Mouse (Mus musculus): ENCODE results near the gene Gm11444.

Gm11444 gene

DNA sequence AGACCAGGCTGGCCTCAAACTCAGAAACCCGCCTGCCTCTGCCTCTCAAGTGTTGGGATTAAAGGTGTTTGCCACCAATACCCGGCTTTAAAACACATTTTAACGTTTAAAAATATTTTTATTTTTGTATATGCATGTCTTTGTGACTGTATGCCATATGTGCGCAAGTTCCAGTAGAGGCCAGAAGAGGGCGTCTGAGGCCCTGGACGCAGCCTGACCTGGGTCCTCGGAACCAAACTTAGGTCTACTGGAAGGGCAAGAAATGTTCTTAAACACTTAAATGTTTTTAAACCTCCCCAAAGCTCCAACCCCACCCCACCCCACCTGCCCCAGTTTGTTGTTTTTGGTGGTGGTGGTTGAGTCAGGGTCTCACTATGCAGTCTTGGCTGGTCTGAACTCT lies 14.2 kb upstream of the Gm11444 start:
- in situ Hi-C loops (cut with MboI, MseI): no loop called here

DNA sequence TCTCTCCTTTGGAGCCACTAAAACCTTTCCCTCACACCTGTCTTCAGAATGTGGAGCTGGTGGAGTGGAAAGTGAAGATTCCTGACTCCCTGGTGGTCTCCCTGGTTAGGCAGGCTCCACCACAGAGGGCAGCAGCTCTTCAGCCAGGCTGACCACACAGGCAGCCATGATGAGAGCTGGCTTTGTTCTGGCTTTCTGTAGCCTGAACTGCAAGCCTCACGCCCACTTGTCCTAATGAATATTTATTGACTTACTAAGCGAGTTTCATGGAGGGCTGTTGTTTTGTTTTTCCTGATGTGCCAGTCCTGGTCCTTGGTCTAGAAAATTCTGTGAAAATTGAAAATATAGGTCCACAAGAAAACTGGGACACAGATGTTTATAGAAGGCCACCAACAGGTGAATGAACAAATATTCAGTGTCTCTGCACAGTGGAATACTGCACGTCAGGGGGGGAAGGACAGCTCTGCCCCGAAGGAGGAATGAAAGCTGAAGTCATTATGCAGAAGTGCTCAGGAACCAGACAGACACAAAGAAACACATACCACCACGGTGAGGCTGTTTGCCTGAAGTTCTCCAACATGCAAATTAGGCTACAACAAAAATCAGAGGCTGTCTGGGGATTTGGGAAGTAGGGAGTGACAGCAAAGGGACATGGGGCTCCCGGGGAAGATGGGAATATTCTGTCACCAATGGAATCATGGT lies 8.0 kb upstream of the Gm11444 start:
- in situ Hi-C loops (cut with MboI, MseI): no loop called here

DNA sequence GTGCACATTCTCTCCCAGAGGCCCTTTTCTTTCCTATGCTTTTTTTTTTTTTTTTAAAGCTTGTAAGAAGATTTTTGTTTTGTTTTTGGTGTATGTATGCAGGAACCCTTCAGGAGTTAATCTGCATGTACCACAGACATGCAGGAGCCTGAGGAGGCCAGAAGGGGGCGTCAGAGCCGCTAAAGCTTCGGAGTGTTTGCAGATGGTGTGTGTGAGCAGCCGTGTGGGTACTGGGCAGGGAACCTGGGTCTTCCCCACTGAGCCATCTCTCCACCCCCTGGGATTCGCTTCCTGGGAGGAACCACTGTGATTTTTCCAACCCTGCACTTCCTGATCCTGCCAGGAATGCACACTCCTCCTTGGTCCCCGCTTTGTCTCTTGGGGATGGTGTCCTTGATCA lies 625 bp upstream of the Gm11444 start:
- in situ Hi-C loops (cut with MboI, MseI): loop anchor here (5.0 kb wide), 1 partner anchor 122 kb away; no protein-coding TSS in a partner anchor

DNA sequence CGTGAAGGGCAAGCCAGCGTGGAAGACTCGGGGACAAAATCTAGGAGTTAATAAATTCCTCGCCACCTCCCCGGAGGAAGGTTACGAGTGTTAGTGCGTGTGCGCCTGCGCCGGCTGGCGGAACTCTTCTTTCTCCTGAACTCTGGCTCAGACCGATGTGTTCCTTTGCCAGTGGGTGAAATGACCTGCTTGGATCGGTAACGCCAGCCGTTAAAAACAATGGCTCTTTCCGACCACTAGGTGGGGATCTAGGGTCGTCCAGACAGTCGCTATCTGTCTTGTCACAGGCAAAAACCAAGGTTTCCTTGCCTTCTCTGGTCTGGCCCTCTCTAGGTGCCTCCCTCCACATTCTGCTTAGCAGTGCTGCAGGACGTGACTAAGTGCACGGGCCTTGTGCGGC lies 1.1 kb downstream of the Gm11444 start:
- in situ Hi-C loops (cut with MboI, MseI): no loop called here

DNA sequence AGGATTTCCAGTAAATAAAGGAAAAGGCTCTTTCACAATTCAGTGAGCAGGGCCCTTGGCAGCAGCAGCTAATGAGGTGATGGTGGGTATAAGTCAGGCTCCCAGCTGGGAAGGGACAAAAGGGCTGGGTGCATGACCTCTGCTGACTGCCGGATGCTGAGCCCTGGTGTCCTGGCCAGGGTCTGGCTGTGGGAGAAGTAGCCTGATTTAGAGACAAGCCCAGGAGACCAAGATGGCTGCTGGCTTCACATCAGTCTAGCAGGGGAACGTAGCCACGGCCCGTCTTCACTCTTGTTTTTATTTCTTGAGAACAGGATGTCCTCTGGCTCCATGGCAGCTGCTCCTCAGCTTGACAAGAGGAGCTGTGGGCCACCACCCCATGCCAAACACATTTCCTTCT lies 3.6 kb downstream of the Gm11444 start:
- in situ Hi-C loops (cut with MboI, MseI): no loop called here

DNA sequence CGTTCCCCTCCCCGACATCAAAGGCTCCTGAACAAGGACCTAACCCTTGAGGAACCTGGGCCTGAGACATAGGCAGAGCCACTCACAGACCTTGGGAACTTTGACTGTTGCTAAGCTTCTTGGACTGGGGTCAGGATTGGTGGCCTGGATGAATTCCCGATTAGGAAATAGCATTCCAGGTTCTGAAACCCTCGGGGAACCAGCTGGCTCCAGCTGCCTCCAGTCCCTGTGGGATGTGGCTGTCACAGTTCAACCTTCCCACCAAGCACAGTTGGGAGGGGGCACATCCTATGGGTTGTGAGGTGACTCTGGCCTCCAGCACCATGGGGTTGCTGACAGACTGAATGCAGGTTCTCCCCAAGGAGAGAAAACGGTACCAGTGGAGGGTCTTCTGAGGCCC lies 4.2 kb downstream of the Gm11444 start:
- in situ Hi-C loops (cut with MboI, MseI): no loop called here

DNA sequence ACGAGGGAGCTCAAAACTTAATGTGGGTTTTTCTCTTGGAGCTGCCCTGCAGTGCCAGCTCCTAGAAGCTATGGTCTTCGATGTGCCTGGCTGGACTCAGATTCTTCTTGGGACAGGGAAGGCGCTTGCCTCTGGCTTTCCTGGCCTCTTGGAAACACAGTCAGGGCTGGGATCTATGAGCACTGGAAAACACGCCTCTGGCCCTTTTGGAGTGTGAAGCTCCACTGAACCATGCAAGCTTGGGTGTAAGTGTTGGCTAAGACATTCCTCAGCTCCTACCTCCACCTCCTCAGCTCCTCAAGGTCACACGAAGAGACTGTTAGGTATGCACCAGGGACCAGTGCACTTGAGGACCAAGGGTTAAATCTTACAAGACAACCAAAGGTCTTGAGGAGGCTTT lies 5.2 kb downstream of the Gm11444 start:
- in situ Hi-C loops (cut with MboI, MseI): loop anchor here (5.0 kb wide), 1 partner anchor 82 kb away; no protein-coding TSS in a partner anchor

DNA sequence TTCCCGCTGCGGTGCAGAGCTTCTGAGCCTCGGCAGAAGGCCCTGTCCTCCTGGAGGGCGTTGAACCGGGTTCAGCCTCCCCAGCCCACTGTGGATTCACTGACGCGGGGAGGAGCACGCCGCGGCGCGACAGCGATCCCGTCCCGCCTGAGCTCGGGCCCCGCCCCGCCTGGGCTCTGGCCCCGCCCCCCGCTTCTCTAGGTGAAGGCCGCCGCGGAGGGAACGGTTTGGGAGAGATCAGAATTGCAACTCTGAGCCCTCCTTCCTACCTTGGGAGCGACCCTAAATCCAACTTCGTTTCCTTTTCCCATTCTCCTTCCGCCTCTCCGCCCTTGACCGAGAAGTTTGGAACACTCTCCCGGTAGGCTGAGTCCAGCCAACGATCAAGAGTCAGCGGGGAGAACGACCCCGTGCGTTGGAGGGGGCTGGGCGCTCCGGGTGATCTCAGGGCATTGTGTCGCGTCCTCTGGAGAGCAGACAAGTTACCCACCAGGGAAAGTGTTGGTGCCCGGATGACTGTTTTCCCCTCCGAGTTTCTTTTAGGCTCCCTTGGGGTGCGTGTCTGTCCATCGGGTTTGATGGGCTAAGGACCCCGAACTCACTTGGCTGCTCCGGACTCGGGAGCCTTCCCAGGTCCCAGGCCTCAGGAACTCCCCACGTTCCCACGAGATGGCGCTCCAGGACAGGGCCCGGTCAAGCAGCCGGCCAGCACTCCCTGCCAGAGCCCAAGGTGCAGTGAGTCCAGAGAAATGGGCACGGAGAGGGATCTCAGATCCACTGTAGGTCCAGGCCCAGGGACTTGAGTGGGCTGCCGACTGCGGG lies 5.8 kb downstream of the Gm11444 start:
- in situ Hi-C loops (cut with MboI, MseI): loop anchor here (5.0 kb wide), 1 partner anchor 83 kb away; no protein-coding TSS in a partner anchor

DNA sequence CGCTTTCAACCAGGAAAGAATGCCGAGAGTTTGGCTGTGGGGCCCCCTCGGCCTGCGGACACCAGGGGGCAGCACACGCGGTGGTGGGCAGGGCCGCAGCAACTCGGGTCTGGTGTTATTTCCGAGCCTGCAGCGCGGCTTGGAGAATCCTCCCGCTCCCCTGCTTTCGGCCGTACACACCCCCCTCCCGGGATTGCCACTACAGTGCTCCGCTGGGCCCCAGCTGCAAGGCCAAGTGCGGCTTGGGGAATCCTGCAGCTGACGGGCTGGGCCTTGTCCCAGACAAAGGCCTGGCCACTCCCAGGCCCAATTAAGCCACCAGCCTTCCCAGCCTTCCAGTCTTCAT lies 6.8 kb downstream of the Gm11444 start:
- in situ Hi-C loops (cut with MboI, MseI): loop anchor here (5.0 kb wide), 1 partner anchor 84 kb away; no protein-coding TSS in a partner anchor

DNA sequence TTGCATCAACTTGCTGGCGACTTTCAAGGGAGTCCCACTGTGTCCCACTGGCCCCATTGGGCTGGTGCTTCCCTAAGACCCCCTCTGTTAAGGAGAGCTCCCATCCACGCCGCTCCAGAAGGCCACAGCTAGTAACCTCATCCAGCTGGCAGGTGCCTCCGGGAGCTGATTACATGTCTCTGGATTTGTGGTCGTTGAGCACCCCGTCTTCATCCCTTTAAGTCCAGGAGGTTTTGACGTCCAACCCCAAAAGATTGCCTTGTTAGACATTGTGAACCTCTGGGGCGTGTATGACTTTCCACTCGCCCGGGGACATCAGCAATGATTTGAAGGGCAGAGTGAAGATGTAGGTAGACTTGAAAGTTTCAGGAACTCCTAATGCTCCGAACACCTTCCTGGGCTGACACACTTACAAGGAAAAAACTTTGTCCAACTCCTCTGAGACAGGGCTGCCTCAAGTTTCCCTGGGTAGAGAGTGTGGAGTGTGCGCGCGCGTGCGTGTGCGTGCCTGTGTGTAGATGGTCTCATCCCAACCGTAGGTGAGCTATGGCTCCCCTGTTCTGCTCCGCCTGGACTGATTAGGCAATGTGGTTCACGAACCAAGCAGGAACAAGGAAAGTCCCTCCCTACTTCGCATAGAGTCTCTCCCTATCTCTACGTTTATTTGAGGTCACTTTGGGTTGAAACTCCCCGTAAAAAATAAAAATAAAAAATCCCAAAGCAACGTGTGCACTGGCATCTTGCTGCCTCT lies 7.4 kb downstream of the Gm11444 start:
- in situ Hi-C loops (cut with MboI, MseI): loop anchor here (5.0 kb wide), 1 partner anchor 85 kb away; no protein-coding TSS in a partner anchor

DNA sequence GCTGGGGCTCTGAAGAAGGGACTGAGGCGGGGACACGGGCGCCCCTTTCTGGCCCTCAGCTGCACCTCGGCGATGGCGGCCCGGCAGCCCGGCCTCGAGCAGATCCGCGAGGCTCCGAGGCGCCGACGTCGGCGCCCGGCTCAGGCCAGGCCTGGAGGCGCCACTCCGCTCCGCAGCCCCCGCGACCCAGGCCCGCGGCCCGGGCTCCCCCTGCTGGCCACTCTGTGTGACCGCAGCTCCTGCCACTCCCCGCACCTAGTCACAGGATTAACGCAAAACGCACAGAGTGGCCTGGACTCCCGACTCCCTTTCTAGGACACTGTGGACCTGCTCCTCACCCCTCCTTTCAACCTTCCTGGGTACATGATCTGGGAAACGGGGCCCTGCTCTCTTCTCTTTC lies 8.2 kb downstream of the Gm11444 start:
- in situ Hi-C loops (cut with MboI, MseI): loop anchor here (5.0 kb wide), 1 partner anchor 85 kb away; no protein-coding TSS in a partner anchor

DNA sequence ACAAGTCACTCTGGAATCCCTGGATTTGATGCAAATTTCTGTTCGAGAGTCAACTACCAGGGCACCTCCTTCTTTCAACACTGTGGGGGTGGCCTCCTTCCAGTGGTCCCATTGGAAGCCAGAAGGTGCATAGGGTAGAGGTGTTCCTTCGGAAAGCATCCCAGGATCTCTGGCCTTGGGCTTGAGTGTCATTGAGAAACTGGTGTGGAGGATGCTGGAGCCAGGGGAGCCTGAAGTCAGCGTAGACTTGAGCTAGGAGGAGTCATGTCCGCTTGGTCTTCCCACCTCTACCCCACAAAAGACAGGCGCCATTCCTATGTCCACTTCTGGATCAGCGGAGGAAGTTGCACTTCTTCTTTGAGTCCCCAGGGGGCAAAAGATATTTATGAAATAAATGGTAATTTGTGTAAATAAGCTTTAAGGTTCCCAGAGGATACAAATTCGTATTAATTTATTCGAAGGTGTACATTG lies 8.9 kb downstream of the Gm11444 start:
- in situ Hi-C loops (cut with MboI, MseI): loop anchor here (5.0 kb wide), 1 partner anchor 86 kb away; no protein-coding TSS in a partner anchor

DNA sequence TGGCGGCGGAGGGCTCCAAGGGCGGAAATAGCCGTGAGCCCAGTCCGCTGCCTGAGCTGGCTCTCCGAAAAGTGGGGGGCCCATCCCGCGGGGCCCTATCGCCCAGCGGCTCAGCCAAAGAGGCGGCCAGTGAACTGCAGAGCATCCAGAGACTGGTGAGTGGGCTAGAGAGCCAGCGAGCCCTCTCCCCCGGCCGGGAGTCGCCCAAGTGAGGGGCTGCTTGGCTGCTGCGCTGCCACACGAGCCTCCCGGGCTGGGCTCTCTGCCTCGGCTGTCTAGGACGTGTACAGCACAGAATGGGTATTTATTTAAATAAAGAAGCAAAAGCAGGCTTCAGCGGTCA lies 9.4 kb downstream of the Gm11444 start:
- in situ Hi-C loops (cut with MboI, MseI): loop anchor here (5.0 kb wide), 1 partner anchor 87 kb away; no protein-coding TSS in a partner anchor

DNA sequence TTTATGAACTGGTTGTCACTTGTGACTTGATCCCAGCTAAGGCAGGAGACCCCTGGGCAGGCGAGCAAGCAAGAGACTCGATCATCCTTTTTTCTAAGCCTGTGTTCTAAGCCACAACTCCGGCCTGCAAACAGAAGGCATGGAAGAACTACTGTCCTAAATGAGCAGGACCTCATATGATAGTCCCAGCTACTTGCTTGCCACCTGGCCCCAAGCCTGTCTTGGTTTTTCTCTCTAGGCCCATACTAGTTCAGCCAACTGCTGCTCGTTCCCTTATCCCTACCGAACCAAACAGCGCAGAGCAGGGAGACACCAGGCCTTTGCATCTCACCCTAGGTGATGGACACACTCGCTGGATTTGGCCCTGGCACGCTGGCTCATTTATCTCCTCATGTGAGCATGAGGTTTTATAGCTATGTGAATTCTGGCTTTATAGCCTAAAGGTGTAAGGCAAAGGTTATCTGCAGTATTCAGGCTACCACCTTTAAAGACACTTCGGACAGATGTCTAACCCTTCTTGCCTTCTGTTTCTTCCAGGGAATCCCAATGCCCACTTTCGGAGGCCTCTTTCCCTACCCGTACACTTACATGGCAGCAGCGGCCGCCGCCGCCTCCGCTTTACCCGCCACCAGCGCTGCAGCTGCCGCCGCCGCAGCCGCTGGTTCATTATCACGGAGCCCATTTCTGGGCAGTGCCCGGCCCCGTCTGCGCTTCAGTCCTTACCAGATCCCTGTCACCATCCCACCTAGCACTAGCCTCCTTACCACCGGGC lies 9.9 kb downstream of the Gm11444 start:
- in situ Hi-C loops (cut with MboI, MseI): loop anchor here (5.0 kb wide), 1 partner anchor 87 kb away; no protein-coding TSS in a partner anchor

DNA sequence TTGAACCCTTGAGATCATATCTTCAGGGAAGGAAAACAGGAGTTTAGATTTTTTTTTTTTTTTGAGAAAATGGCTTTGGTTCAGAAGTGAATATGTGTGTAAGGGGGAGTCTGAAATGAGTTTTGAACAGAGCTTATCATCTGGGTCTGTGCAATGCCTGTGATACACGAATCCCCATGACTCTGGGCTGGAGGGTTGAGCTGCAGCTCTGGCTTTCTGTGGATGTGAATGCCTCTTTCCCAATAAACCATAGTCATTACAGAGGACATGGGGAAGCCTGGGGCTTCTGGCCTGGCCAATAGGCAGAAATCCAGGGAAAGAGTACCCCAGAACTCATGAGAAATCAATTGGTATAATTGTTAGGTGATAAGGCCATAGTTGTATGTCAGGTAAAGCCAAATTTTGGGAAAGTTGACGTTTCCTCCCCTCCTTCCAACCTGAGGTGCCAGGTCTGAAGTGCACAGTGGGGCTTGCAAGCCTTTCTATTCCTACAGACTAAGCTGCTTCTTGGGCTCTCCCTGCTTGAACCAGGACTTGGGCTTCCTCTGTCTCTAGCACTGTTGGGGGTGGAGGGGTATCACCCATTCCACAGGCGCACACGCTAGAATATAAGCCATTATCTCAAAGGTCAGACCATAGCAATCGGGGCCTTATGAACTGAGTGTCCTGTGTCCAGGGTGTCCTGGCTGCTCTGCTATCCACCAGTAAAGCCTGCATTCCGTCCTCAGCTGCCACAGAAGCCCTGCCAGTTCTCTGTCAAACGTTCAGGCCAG lies 10.7 kb downstream of the Gm11444 start:
- in situ Hi-C loops (cut with MboI, MseI): loop anchor here (5.0 kb wide), 2 partner anchors 53 to 88 kb away; no protein-coding TSS in a partner anchor

DNA sequence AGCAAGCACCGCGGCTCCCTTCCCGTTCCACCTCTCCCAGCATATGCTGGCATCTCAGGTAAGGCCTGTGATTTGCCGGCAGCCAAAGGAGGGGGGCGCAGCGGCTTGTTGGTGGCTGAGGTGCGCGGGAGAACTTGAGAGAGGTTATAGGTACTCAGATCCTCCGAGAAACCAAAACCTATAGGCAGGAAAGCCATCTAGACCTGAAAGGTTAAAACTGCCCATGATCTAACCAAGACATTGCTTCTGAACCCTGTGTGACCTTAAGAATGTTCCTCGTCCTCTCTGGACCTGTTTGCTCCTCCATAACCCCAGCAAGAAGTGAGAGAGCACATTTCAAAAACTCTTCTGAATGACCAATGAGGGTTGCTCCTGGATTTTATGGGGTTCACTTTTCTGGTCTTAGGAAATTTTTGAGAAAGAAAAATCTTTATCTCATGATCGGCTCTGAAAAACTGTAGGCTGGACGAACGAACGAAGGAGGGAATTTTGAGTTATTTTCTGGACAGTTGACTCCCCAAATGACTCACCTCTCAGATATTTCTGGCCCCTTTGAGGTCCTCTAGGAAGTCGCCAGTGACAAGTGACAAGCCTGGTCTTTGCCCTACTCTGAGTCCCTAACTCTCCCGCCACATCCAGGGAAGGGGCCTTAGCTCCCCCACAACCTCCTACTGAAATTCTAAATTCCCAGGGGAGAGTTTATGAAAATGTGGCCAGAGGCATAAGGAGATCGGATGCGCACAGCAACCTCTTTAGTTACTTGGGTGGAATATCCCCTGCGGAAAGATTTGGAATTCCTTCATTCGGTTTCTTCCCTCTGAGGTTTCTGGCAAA lies 11.5 kb downstream of the Gm11444 start:
- in situ Hi-C loops (cut with MboI, MseI): loop anchor here (5.0 kb wide), 1 partner anchor 54 kb away; no protein-coding TSS in a partner anchor

DNA sequence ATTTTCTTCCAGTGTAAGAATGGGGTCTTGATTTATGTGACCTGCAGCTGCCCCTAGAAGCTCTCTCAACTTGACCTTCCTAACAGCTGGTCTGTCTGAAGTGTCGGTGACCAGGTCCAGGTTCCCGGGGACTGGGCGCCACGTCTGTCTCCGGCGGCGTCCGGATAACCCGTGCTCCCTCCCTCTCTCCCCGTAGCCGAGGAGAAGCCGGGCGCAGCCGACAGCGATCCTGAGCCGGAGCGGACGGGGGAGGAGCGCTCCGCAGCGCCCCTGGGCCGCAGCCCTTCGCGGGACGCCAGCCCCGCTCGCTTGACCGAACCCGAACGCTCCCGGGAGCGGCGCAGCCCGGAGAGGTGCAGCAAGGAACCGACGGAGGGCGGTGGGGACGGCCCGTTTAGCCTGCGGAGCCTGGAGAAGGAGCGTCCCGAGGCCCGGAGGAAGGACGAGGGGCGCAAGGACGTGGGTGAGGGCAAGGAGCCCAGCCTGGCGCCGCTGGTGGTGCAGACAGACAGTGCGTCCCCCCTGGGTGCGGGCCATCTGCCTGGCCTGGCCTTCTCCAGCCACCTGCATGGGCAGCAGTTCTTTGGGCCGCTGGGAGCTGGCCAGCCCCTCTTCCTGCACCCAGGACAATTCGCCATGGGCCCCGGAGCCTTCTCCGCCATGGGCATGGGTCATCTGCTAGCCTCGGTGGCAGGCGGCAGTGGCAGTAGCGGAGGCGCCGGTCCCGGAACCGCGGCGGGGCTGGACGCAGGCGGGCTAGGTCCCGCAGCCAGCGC lies 12.3 kb downstream of the Gm11444 start:
- in situ Hi-C loops (cut with MboI, MseI): loop anchor here (5.0 kb wide), 1 partner anchor 54 kb away; no protein-coding TSS in a partner anchor

DNA sequence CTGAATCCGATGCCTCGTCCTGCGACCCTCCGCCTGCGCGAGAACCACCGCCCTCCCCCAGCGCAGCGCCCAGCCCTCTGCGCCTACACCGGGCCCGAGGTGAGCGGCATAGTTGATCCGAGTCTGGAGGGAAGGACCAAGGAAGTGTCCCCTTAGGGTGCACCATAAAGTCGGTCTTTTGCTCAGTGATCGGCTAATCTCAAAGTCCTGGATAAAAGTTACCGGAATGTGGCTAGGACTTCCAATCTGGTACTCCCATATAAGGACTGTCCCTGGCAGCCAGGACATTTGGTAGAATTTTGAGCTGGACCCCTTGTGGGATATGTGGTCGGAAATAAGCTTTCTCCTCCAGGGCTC lies 12.9 kb downstream of the Gm11444 start:
- in situ Hi-C loops (cut with MboI, MseI): loop anchor here (5.0 kb wide), 1 partner anchor 55 kb away; no protein-coding TSS in a partner anchor
